Mouse (Mus musculus) cerebellum, adult 11-12 months (tissue): ENCODE measurements around the gene Trim10.
A peak's percentile ranks its signal among the peaks of the same experiment; 100 is the strongest.
"Not testable (repeated sequence)": the region's sequence is repeated elsewhere in the genome, so short reads cannot be mapped to it uniquely, and the experiment has no call there.

Experiments
- DNase-seq: peaks from one replicate; pipeline ENCODE4 v3.0.0; 2022

Trim10 gene

DNA sequence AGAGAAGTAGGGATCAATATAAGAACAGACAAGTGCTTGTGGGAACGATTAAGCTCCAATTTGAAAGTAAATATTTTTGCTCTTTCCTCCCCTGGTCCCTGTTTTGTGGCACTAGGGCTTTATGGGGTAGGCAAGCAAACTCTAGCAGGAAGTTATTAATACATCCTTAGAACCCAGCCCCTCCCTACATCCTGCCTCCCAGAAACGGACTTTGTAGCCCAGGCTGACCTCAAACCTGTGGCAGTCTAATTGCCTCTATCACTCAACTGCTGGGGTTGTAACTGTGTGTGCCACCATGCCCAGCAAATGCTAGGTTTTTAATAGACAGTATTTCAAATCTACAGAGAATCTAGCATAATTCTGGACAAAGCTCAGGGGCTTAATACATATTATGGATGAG, 7.7 kb upstream of the Trim10 start:
- DNase-seq = no peak

DNA sequence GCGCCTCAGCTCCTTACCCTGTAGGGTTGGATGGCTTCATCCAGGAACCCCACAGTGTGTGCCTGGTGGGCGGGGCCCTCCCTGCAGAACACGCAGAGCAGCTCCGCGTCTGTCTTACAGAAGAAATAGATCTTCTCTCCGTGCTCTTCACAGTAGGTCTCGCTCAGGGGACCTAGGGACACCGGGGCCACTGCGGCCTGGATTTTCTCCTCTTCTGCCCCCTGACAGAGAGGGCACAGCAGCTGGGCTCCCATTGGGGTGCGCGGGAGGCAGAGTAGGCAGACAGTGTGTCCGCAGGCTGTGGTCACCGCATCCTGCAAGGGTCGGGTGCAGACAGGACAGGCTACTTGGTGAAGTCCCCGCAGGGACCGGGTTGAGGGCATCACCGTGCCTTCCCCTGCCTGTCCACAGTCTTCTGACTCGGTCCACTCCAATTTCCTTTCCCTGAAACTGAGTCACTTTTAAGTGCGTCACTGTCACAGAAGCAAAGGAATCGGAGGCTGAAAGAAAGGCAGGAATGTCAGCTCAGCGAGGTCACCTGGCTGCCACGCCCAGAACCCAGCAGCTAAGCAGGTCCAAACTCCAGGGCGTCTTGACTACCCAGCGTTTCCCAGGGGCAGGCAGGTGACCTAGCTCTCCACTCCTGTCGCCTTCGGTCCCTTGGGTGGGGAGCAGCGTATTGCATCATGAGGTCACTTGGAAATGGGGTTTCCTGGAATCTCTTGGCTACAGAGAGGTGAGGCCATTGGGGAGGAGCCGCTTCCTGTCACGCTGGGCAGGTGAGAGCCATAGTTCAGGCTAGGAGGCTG, 2.5 kb upstream of the Trim10 start, which contains the start of gene Trim15:
TSS of gene Trim15 (minus strand) at position 492 of the 809 bp plus-strand sequence.
- DNase-seq = no peak

DNA sequence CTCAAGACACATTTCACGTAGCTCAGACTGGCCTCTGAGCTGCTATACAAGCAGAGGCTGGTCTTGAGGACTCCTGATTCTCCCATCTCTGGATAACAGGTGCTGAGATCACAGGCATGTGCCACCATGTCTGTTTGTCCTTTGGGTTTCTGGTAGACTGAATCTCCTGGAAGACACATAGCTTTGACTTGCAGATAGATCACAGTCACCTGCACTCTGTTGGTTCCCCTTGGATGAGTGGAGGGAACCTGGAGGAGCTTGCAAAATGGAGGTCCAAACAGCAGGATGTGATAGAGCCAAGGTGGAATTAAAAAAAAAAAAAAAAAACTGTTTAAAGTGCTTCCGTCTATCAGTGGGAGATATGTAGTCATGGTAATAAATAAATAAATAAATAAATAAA, 538 bp upstream of the Trim10 start:
- DNase-seq = no peak

DNA sequence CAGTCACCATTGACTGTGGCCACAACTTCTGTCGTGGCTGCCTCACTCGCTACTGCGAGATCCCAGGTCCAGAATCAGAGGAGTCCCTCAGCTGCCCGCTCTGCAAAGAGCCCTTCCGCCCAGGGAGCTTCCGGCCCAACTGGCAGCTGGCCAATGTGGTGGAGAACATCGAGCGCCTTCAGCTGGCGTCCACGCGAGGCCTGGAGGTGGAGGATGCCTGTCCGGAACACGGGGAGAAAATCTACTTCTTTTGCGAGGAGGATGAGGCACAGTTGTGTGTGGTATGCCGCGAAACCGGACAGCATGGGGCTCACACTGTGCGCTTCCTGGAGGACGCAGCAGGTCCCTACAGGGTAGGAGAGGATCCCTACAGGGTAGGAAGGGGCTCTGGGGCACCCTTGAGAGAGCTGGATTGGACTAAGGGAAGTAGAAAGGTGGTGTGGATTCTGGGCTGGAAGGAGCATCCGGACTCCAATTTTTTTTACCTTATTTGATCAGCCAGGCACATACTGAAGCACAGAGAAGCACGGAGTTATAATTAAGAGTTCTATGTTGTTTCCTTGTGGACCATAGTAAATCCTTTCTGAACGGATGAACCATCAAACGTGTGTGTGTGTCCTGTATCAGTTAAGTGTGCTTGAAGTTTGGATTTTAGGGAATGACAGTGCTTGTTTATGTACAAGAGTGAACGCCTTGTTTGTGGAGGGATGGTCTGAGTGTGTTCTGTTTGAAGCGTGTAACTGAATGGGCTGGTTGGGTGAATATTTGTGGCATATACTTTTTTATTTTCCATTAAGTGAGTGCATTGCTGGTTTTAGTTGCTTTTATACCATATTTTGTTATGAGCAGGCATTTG, 809 bp downstream of the Trim10 start:
- DNase-seq = no peak

DNA sequence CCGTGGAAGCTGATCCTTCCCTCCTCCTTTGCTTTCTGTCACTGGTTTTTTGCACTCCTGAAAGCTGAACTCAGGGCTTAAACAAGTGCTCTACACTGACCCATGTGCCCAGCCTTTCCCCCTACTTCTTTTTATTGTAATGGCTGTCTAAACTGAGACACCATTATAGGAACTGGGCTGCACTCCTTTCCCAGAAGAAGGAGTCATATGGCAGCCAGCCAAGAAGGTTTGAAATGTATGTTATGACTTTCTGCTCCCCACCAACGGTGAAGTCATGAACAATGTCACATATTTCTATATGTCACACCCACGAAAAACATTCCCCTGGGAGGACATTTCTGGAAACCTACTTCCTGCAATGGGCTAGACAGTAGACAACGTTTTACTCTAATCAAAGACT, 5.3 kb downstream of the Trim10 start:
- DNase-seq = no peak

DNA sequence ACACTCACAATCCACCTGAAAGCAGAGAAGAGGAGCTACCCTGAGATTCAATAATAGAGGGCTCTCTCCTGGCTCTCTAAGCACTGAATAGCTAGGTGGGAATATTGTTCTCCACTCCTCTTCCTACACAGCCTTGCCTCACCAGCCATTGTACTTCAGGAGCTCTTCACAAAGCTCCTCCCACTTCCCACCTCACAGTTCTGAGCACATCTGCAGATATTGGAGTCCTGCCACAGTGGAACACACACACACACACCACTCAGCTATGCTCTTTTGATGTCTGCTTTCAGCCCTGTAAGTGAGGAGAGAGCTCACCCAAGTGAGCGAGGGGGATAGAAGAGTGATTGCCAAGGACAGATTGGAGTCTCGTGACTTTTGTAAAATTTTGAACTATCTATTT, 14.0 kb downstream of the Trim10 start:
- DNase-seq = no peak

DNA sequence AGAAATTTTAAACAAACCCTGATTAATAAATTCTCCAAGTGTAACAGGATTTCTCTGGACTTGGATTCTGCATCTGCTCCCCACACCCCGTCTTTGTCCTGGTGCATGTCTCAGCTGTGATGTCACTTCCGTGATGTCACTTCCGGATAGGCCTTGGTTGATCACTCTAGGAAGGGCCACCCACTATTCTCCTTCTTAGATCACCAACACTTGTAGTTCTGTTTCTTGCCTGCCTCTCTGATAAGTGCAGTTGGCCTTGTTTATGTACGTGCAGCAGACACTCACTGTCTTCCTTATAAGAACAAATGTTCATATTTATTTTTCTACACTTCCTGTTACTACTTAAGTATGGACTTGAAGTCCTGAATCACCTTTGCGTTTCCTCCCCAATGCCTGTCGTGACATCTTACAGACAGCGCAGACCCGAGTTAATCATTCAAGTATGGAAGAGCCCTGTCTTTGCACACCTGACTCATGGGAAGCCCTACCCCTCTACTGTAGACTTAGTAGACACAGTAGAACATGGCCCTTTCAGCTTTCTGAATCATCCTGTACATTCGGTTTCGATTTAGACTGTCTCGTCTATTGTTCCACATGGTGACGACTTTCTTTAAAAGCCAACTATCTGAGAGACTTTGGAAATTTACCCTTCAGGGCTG, 15.9 kb downstream of the Trim10 start:
- no peak for DNase-seq

DNA sequence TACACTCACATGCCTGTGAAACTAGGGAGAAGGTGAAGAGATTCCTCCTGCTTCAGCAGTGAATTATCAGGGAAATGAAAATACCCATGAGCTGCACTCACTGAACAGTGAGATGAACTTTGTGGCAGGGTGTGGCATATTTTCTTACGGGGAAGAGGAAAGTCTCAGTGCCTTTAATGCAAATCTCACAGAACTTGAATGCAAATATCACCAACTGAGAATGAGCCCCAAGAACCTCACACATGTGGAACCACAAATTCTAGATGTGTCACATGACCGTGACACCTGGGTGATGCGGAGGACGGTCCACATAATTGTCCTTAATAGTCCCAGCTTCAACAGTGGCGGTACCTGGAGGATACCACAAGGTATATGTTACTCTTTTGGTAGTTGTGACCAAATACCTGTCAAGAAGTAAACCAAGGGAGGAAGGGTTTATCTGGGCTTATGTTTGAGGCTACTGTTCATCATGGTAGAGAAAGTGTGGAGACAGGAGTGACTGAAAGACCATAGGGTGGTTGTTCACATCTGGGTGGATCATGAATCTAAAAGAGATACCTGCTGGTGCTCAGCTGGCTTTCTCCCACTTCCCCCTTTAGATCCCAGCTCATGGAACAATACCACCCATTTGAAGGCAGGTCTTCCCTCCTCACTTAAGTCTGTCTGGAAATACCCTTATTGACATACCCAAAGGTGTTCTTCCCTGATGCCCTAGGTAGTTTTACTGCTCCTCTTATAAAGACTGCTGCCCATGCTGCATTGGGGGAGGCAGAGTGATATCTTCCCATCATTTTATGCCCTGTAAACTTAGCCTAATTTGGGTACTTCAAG, 20.9 kb downstream of the Trim10 start, which contains the start of gene Trim40:
TSS of gene Trim40 (minus strand) at position 51 of the 831 bp plus-strand sequence.
- DNase-seq = no peak

DNA sequence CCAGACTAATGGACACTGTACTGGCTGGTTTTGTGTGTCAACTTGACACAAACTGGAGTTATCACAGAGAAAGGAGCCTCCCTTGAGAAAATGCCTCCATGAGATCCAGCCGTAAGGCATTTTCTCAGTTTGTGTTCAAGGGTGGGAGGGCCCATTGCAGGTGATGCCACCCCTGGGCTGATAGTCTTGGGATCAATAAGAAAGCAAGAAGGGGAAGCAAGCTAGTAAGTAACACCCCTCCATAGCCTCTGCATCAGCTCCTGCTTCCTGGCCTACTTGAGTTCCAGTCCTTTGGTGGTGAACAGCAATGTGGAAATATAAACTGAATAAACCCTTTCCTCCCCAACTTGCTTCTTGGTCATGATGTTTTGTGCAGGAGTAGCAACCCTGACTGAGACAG, 22.1 kb downstream of the Trim10 start:
- DNase-seq = not testable (repeated sequence)

DNA sequence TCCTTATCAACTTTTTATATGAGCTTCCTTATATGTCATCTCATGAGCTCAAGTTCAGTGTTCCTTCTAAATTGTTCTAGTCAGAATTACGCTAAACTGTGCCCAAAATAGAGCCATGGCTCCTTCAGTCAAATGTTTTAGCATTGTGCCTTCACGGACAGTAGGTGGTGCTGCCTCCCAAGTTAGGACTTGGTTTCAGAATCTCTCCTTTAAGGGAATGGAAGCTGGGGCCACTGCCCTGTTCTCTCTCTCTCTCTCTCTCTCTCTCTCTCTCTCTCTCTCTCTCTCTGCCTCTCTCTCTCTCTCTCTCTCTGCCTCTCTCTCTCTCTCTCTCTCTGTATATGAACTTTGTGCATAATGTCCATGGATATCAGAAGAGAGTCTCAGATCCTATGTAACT, 23.0 kb downstream of the Trim10 start:
- DNase-seq = no peak

DNA sequence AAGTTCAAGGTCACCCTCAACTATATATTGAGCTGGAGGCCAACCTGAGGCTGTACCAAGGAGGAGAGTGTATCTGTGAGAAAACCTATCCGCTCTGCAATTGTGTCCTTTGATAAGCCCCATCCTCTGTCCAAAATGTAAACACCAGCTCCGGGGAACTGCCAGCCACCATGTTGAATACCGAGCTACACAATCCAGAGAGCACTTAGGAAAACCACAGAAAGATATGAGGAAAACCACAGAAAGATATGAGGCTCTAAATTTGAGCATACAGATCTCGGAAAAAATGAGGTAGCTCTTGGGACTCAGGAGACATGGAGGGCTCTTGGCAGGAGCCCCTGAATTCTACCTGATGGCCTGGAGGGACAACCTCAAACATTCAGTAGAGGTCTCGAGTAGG, 24.0 kb downstream of the Trim10 start:
- DNase-seq = no peak

DNA sequence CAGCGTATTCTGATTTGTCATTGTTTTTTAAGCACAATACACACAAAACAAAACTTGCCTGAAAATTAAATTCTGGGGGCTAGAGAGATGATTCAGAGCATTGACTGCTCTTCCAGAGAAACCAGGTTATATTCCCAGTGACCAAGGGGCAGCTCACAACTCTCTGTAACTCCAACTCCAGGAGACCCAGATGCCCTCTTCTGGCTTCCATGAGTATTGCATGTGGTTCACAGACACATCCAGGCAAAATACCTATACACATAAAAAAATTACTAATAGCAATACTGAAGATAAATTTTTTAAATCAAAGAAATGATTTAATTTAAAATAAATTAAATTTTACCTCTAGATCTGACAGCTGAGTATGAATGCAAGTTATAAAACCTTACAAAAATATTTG, 27.2 kb downstream of the Trim10 start:
- DNase-seq = no peak

DNA sequence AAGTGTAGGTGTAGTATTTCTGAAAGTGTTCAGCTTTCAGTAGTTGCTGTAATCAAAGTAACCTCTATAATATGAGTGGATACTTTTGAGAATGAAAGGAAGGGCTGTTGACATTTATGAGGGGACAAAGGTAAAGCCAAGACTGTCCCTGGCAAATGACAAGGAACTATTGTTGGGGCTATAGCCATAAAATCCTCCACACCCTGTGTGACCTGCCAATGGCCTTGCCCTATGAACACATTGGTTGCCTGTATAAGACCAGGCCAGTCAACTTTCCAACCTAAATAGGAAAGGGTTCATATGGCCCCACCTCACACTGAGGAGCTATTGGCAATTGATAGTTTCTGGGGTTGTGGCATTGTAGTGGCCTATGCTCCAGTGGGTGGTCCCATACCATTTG, 27.7 kb downstream of the Trim10 start:
- no peak for DNase-seq

DNA sequence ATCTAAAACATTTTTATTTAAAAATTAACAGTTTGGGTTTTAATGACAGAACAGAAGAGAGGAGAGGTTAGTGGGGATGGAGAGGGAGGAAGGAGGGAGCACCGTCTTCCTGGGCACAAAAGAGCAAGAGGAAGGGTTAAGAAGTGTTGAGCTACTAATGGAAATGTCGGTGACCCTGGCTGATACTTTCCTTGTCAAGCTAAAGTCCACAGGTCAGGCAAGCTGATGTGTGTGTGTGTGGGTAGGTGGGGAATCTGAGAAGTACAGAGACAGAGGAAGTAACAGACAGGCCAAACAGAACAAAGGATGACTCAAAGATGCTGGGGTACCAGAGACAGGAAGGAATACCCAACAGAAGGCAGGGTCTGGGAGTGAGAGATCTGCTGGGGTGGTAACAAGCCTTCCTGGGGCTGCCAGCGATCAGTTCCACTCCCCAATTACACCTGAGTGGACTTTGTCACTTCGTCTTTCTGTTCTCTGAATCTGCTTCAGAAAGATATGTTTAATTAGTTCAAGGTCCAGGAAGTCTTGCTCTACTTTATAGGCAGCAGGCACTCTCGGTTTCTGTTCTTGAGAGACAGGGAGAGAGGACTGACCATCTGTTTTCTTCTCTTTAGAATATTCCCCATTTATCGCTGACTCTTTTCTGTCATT, 28.3 kb downstream of the Trim10 start, which contains the start of gene Trim31:
TSS of gene Trim31 (plus strand) at position 567 of the 654 bp plus-strand sequence.
- no peak for DNase-seq

DNA sequence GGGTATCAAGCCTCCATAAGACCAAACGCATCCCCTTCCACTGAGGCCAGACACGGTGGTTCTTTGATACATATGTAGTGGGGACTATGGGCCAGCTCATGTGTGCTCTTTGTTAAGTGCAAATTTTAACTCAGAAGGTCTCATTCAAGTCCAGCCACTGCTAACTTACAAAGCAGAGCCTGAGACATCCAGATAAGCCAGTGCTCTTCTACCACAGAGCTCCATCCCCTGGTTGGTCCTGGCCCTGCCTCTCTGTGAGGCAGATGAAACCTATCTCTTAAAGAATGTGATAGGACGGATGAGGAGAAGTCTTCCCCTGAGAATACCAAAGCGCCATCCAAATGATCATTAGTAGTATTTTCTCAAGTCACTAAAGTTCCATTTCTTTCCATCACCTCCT, 30.0 kb downstream of the Trim10 start:
- no peak for DNase-seq

DNA sequence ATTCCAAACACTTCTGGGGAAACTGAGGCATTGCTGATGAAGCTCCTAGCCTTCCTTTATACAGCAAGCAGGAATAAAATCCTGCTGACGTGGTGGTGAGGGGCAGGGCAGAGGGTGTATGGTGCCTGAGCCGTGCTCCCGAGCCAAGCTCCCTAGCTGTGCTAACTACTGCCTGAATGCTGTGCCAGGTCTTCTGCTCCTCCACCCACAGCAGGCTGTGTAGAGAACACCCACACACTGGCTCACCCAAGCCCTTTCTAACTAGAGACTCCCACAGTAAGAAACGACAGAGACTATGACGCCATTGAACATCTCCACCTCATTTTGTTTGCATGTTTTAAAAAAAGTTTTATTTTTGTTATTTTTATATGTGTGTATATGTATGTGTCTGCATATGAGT, 30.6 kb downstream of the Trim10 start:
- no peak for DNase-seq

DNA sequence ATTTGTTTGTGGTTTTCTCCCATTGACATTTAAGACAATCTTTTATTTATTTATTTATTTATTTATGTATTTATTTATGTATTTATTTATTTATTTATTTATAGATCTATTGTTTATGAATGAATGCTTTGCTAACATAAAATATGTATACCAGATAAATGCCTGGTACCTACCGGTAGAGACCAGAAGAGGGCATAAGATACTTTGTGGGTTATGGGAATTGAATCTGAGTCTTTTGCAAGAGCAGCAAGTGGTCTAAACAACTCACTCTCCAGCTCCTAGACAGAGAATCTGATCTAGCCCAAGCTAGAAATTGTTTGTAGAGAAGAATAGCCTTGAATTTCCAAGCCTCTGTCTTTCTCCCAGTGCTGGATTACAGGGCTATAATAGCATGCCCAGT, 31.3 kb downstream of the Trim10 start:
- DNase-seq = no peak

DNA sequence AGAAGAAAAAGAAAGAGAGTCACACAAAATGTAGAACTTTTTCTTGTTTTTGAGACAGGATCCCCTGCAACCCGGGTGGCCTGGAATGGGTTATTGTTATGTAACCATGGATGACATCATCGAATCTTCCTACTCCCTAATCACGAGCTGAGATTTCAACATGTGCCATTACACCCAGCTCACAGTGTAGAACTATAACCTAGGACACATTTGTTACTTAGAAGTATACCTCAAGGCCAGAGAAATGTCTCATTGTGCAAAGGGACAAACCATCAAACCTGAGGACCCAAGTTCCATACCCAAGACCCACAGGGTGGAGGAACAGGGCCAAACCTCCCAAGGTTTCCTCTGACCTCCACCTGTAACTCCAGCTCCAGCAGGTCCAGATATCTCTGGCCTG, 34.3 kb downstream of the Trim10 start:
- no peak for DNase-seq

DNA sequence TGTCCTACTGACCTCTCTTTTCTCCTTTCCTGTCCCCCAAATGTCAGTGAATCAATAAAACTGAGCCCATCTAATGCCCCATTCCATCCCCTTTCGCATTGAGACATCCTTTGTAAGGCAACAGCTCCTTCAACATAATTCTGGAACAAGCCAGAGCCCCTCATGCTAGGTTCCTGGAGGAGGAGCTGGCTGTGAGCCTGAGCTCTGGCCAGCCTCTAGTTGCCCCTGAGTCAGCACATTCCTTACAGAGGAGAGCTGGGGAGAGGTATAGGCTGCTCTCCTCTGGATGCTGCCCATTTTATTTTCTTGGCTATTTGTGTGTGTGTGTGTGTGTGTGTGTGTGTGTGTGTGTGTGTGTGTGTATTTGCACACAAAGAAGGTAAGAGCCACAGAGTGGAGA, 38.9 kb downstream of the Trim10 start:
- DNase-seq = no peak

DNA sequence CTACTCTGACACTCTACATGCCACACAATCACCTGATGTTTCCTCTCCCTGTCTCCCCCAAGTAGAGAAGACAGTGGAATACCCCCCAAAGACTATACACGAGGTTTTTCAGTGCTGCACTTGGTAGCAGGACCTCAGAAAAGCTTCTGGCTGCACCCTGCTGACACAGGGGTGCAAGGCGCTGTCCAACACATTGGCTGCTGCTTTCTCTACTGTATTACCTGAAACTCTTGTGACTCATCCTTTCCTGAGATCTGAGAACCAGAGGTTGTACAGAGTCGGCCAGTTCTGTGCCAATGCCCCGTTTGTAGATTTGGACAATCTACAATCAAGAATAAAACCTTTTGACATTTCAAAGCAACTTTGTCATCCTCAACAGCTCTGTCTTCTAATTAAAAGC, 40.4 kb downstream of the Trim10 start:
- no peak for DNase-seq

DNA sequence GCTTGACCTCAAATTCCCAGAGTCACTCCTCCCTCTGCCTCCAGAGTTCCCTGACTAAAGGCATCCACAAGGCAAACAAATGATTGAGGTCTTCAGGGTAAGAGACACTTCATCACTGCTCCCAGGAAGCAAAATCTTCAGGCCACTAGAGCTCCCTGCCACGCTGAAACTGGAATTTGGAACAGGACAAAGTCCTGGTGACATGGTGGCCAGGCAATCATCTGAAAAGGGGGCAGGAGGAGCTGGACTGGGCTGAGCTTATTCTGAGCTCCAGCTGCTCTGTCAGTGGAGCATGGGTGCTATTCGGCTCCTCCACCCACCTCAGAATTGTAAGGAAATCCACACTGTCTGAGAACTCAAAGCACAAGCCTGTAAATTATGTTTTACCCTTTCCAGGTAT, 42.7 kb downstream of the Trim10 start:
- no peak for DNase-seq

DNA sequence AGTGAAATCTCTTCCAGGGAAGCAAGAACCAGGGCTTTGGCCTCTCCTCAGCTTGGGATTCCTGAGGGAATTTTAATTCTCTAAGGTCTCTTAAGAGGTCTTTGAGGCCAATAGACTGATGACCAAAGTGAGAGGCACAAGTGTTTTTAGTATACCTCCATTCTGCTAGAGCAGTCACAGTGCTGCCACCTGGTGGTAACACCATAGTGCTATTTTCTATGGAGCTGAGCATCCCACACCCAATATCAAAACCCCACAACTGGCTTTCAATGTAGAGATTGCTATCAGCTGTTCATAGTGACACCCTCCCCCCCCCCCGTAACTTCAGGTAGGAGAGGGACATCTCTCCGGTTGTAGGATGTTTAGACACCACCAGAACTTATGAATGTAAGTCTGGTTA, 44.7 kb downstream of the Trim10 start:
- peak; percentile 49 for DNase-seq
